Mouse (Mus musculus) neural tube, embryonic 11.5 days (tissue): ENCODE results near the gene Setd4. TPM values are rescaled to one million over a fixed set of nuclear protein-coding genes. Genes with fewer than 3 reads are reported as not detected.

Source experiments
- ATAC-seq: fragments of 200-750 bp; cut with Nextera tagmentation; 2 replicates; pipeline ENCODE4 v1.8.0; 2017; ENCODE audit warnings: moderate number of reproducible peaks, mild to moderate bottlenecking, moderate TSS enrichment, moderate library complexity; ENCODE audit not compliant: insufficient read depth, low FRiP score, low TSS enrichment
- DNase-seq: peaks from one replicate; pipeline ENCODE4 v3.0.0-alpha.2; 2015; ENCODE audit warnings: low spot score
- H3K27ac ChIP-seq: fragments of 300-500 bp; sonication (generic); 2 replicates; pipeline ENCODE4 v1.5.1; 2014; ENCODE audit warnings: low read depth, mild to moderate bottlenecking, low read length
- H3K27me3 ChIP-seq: fragments of 300-500 bp; sonication (generic); 2 replicates; pipeline ENCODE4 v1.6.1; 2014; ENCODE audit warnings: mild to moderate bottlenecking, low read length, mixed read lengths; ENCODE audit not compliant: control insufficient read depth, insufficient read depth
- H3K36me3 ChIP-seq: fragments of 300-500 bp; sonication (generic); 2 replicates; pipeline ENCODE4 v1.6.1; 2014; ENCODE audit warnings: mild to moderate bottlenecking, low read length, moderate library complexity, mixed read lengths; ENCODE audit not compliant: control insufficient read depth, insufficient read depth
- H3K4me1 ChIP-seq: fragments of 300-500 bp; sonication (generic); 2 replicates; pipeline ENCODE4 v1.6.1; 2014; ENCODE audit warnings: low read length, mixed read lengths; ENCODE audit not compliant: control insufficient read depth, insufficient read depth
- H3K4me2 ChIP-seq: fragments of 300-500 bp; sonication (generic); 2 replicates; pipeline ENCODE4 v1.6.1; 2014; ENCODE audit warnings: low read depth, mild to moderate bottlenecking, moderate library complexity
- H3K4me3 ChIP-seq: fragments of 300-500 bp; sonication (generic); 2 replicates; pipeline ENCODE4 v1.5.1; 2014; ENCODE audit warnings: low read depth, low read length
- H3K9ac ChIP-seq: fragments of 300-500 bp; sonication (generic); 2 replicates; pipeline ENCODE4 v1.6.1; 2014; ENCODE audit warnings: mild to moderate bottlenecking, low read length
- H3K9me3 ChIP-seq: fragments of 300-500 bp; sonication (generic); 2 replicates; pipeline ENCODE4 v1.6.1; 2016; ENCODE audit warnings: low read length; ENCODE audit not compliant: control insufficient read depth
- WGBS: fragments of 180-500 bp; shearing (Covaris S2); extraction: QIAGEN DNeasy Blood & Tissue Kit; methylation state at CpG from one replicate; pipeline ENCODE4 v1.1.7; 2014; 5-methylcytosine and 5-hydroxymethylcytosine counted together
- polyA plus RNA-seq: library from polyadenylated mRNA; unstranded; fragments of >200 nt; fragmentation: Nextera tagmentation; extraction: Ambion mirVana; gene quantifications from 2 replicates; pipeline ENCODE4 v1.2.1, GENCODE M21; 2014

Gene Setd4
- polyA plus RNA-seq, 1 experiment from 2014 or later = 7.8 TPM

DNA sequence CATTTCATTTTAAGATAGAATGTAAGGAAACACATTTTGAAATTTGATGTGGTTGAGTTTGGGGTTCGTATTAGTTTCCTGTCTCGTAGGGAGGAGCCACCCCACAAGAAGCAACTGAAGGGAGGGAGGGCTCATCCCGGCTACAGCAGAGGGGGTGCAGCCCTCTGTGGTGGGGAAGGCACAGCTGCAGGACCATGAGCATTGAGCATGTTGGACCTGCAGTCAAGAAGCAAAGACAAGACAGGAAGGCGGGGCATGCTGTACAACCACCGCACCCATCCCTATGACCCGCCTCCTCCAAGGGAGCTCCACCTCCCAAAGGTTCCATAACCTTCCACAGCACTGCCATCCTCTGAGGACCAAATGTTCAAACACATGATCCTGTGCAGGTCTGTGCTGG, 31.5 kb downstream of the Setd4 start:
- DNase-seq (no peak), ATAC-seq (no peak)
- Histone ChIP-seq H3K4me2 (no peak overlapping the region), H3K4me3 (no peak overlapping the region), H3K4me1 (no peaks in the 10 kb centered on the region), H3K27ac (no peak overlapping the region), H3K9me3 (no peaks in the 10 kb centered on the region), H3K36me3 (no peaks in the 10 kb centered on the region), H3K27me3 (no peaks in the 10 kb centered on the region), H3K9ac (no peak overlapping the region)
- 96% methylated on average over 6 of the region's 6 CpGs for WGBS

DNA sequence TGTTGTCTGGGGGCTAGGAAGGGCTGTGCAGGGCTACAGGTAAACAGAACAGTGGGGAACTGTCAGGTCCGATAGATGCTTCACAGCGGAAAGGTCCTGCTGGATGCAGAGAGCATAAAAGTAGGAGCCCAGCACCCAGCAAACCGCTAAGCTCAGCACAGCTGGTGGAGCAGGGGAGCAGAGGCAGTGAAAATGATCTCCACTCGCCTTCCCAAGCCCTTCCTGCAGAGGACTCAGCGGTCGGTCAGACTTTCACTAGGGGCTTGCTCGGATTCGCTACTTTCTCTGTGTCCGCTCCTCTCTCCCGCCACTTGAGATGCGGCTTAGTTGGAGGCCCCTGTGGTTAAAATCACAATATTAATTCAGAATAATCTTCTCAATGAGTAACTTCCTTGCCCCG, 45.4 kb downstream of the Setd4 start:
- H3K4me1 ChIP-seq = no peaks in the 10 kb centered on the region
- no peaks in the 10 kb centered on the region for H3K36me3 ChIP-seq
- no peaks in the 10 kb centered on the region for H3K9me3 ChIP-seq
- no peak overlapping the region for H3K4me2 ChIP-seq
- H3K9ac ChIP-seq = no peak overlapping the region
- no peak overlapping the region for H3K4me3 ChIP-seq
- DNase-seq (no peak), ATAC-seq (no peak)
- no peak overlapping the region for H3K27ac ChIP-seq
- H3K27me3 ChIP-seq = no peaks in the 10 kb centered on the region
- WGBS = 11% methylated on average over 12 of the region's 12 CpGs

DNA sequence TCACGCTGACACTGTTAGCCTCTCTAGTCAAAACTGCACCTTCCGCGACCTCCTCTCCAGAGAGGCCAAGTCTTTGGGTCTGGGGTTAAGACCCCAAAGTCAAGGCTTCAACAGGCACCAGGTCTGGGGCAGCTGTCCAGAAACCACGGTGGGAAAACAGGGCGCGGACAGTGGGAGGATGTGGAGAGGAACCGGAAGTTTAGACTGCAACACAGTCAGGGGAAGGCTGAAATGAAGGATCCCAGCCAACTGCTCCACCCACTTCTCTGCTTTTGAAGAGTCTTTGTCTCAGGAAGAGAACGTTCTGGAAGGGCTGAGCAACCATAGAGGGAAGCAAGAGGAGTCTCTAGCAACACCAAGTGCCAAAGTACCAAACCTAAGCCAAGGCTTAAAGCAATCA, 46.2 kb downstream of the Setd4 start:
- Histone ChIP-seq H3K27me3 (no peaks in the 10 kb centered on the region), H3K36me3 (no peaks in the 10 kb centered on the region), H3K4me1 (no peaks in the 10 kb centered on the region), H3K9ac (no peak overlapping the region), H3K4me3 (no peak overlapping the region), H3K4me2 (no peak overlapping the region), H3K9me3 (no peaks in the 10 kb centered on the region), H3K27ac (no peak overlapping the region)
- ATAC-seq (no peak), DNase-seq (no peak)
- WGBS = 71% methylated on average over 8 of the region's 8 CpGs

- H3K4me1 ChIP-seq = no peaks in the 10 kb centered on the region
- H3K9me3 ChIP-seq = no peaks in the 10 kb centered on the region
- no peak overlapping the region for H3K4me3 ChIP-seq
- WGBS = 87% methylated on average over 12 of the region's 12 CpGs
- H3K9ac ChIP-seq = no peak overlapping the region
- H3K36me3 ChIP-seq = no peaks in the 10 kb centered on the region
- no peaks in the 10 kb centered on the region for H3K27me3 ChIP-seq
- H3K27ac ChIP-seq = no peak overlapping the region
- no peak for DNase-seq
- no peak overlapping the region for H3K4me2 ChIP-seq
- no peak for ATAC-seq
These were observed 51.0 kb downstream of the Setd4 start for GRCm38 (mm10) chr16:93552686-93553513.

- Histone ChIP-seq H3K9ac (no peak overlapping the region), H3K9me3 (no peaks in the 10 kb centered on the region), H3K4me3 (no peak overlapping the region), H3K36me3 (no peaks in the 10 kb centered on the region), H3K27me3 (no peaks in the 10 kb centered on the region), H3K27ac (no peak overlapping the region), H3K4me1 (no peaks in the 10 kb centered on the region), H3K4me2 (no peak overlapping the region)
- WGBS = 58% methylated on average over 10 of the region's 10 CpGs
- DNase-seq = no peak
- no peak for ATAC-seq
These were observed 54.6 kb downstream of the Setd4 start for GRCm38 (mm10) chr16:93549287-93549686.

GRCm38 (mm10) chr16:93548045-93548444, 55.8 kb downstream of the Setd4 start:
- Histone ChIP-seq H3K9ac (no peak overlapping the region), H3K27me3 (no peaks in the 10 kb centered on the region)
- ATAC-seq = no peak

GRCm38 (mm10) chr16:93547122-93547521, 56.7 kb downstream of the Setd4 start:
- no peaks in the 10 kb centered on the region for H3K4me1 ChIP-seq
- ATAC-seq (no peak), DNase-seq (no peak)
- H3K36me3 ChIP-seq = no peaks in the 10 kb centered on the region
- H3K27ac ChIP-seq = no peak overlapping the region
- no peaks in the 10 kb centered on the region for H3K9me3 ChIP-seq
- H3K4me3 ChIP-seq = no peak overlapping the region
- H3K9ac ChIP-seq = no peak overlapping the region
- WGBS = 74% methylated on average over 3 of the region's 3 CpGs
- no peak overlapping the region for H3K4me2 ChIP-seq
- H3K27me3 ChIP-seq = no peaks in the 10 kb centered on the region

More at GRCm38 (mm10) chr16:93548045-93548444, 55.8 kb downstream of the Setd4 start:
- Histone ChIP-seq H3K36me3 (no peaks in the 10 kb centered on the region), H3K4me3 (no peak overlapping the region), H3K4me2 (no peak overlapping the region), H3K27ac (no peak overlapping the region), H3K9me3 (no peaks in the 10 kb centered on the region), H3K4me1 (no peaks in the 10 kb centered on the region)
- WGBS = 71% methylated on average over 2 of the region's 2 CpGs
- no peak for DNase-seq

- WGBS = 69% methylated on average over 12 of the region's 12 CpGs
These were observed 57.4 kb downstream of the Setd4 start for GRCm38 (mm10) chr16:93546354-93546965.

DNA sequence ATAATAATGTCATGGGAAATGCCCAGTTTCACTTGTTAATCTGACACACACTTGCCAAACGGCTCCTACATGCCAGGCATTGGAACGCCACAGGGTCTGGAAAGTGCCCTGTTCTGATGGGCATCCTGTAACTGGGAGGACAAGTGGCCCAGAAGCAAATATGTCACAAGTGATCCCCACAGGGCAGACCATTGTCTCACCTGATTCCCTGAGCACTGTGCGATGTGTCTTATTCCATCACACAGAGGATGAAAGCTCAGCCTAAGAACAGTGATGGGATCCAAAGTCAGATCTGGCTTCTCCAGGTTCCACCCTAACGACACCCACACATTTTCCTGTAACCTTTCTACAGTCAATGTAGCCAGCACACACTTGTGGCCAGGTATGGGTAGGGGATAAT, 58.9 kb downstream of the Setd4 start:
- Histone ChIP-seq H3K27me3 (no peaks in the 10 kb centered on the region), H3K9me3 (no peaks in the 10 kb centered on the region), H3K4me1 (no peaks in the 10 kb centered on the region), H3K27ac (no peak overlapping the region), H3K4me3 (no peak overlapping the region), H3K4me2 (no peak overlapping the region), H3K36me3 (no peaks in the 10 kb centered on the region), H3K9ac (no peak overlapping the region)
- WGBS = 88% methylated on average over 4 of the region's 4 CpGs
- ATAC-seq (no peak), DNase-seq (no peak)

More at GRCm38 (mm10) chr16:93546354-93546965, 57.4 kb downstream of the Setd4 start:
- Histone ChIP-seq H3K27me3 (no peaks in the 10 kb centered on the region), H3K36me3 (no peaks in the 10 kb centered on the region), H3K9ac (no peak overlapping the region), H3K27ac (no peak overlapping the region), H3K9me3 (no peaks in the 10 kb centered on the region), H3K4me1 (no peaks in the 10 kb centered on the region), H3K4me2 (no peak overlapping the region), H3K4me3 (no peak overlapping the region)
- DNase-seq (no peak), ATAC-seq (no peak)
